Mouse (Mus musculus) forebrain, postnatal 0 days (tissue): ENCODE results near the gene Masp2. TPM values are rescaled to one million over a fixed set of nuclear protein-coding genes. Genes with fewer than 3 reads are reported as not detected.

ENCODE experiments used
- ATAC-seq: fragments of 200-750 bp; cut with Nextera tagmentation; 2 replicates; pipeline ENCODE4 v1.8.0; 2017; ENCODE audit warnings: mild to moderate bottlenecking, moderate library complexity
- DNase-seq: peaks from one replicate; pipeline ENCODE4 v3.0.0-alpha.2; 2015
- H3K27ac ChIP-seq: fragments of 300-500 bp; sonication (generic); 2 replicates; pipeline ENCODE4 v1.5.1; 2014; ENCODE audit warnings: low read depth, mild to moderate bottlenecking, antibody characterized with exemption, low read length, moderate library complexity, mixed read lengths
- H3K27me3 ChIP-seq: fragments of 300-500 bp; sonication (generic); 2 replicates; pipeline ENCODE4 v1.6.1; 2014; ENCODE audit warnings: mild to moderate bottlenecking, low read length, mixed read lengths; ENCODE audit not compliant: insufficient read depth
- H3K36me3 ChIP-seq: fragments of 300-500 bp; sonication (generic); 2 replicates; pipeline ENCODE4 v1.6.1; 2014; ENCODE audit warnings: mild to moderate bottlenecking, moderate library complexity; ENCODE audit not compliant: insufficient read depth
- H3K4me1 ChIP-seq: fragments of 300-500 bp; sonication (generic); 2 replicates; pipeline ENCODE4 v1.6.1; 2014; ENCODE audit warnings: antibody characterized with exemption; ENCODE audit not compliant: insufficient read depth
- H3K4me2 ChIP-seq: fragments of 300-500 bp; sonication (generic); 2 replicates; pipeline ENCODE4 v1.6.1; 2014; ENCODE audit warnings: low read depth, mild to moderate bottlenecking, moderate library complexity
- H3K4me3 ChIP-seq: fragments of 300-500 bp; sonication (generic); 2 replicates; pipeline ENCODE4 v1.5.1; 2014; ENCODE audit warnings: low read depth, low read length, mixed read lengths
- H3K9ac ChIP-seq: fragments of 300-500 bp; sonication (generic); 2 replicates; pipeline ENCODE4 v1.6.1; 2014; ENCODE audit warnings: mild to moderate bottlenecking
- H3K9me3 ChIP-seq: fragments of 300-500 bp; sonication (generic); 2 replicates; pipeline ENCODE4 v1.6.1; 2016; ENCODE audit warnings: low read length
- CTCF ChIP-seq: sonication (generic); IDR thresholded peaks from 2 replicates; pipeline ENCODE4 v1.5.1; 2016; ENCODE audit warnings: antibody characterized with exemption, control low read depth, low read depth
- WGBS: fragments of 180-500 bp; shearing (Covaris S2); extraction: QIAGEN DNeasy Blood & Tissue Kit; methylation state at CpG from one replicate; pipeline ENCODE4 v1.1.7; 2014; 5-methylcytosine and 5-hydroxymethylcytosine counted together
- polyA plus RNA-seq: library from polyadenylated mRNA; unstranded; fragments of >200 nt; fragmentation: Nextera tagmentation; extraction: Ambion mirVana; gene quantifications from 2 replicates; pipeline ENCODE4 v1.2.1, GENCODE M21; 2015
- total RNA-seq: library from RNA; depleted of rRNA; stranded (reverse); fragments of >200 nt; gene quantifications from 2 replicates; pipeline ENCODE4 v1.2.3, GENCODE M21; 2014

The Masp2 gene
- total and polyA plus RNA-seq, 2 experiments from 2014 or later: 0.24 TPM; not detected in 1

DNA sequence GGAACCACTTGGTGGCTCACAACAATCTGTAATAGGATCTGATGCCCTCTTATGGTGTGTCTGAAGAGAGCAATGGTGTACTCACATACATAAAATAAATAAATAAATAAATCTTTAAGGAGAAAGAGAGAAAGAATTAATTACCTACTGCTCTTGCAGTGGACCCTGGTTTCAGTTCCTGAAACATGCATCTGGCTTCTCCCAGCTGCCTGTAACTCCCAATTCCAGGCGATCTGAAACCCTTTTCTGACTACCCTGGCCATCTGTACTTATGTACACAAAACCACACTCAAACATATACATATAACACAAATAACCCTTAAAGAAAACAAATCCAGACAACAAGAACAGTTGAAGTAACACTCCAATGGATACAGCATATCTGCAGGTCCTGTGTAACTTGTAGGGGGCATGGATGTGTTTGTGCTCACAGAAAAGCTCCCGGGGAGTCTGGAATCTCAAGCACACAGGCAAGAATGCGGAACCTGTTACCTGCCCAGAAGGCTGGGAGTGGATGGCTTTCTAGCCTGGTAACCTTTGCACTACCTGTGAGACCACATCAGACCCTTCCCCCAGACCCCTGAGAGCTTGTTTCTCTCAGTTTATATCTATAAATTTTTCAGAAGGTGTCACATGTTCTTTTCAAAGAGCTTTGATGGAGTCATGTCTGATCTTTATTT, 29.8 kb downstream of the Masp2 start:
- DNase-seq (no peak), ATAC-seq (no peak)
- WGBS: 71% methylated on average over 3 of the region's 3 CpGs
- no peak for TF ChIP-seq CTCF
- no peaks in the 10 kb centered on the region for H3K36me3 ChIP-seq
- H3K27ac ChIP-seq: no peak overlapping the region
- no peaks in the 10 kb centered on the region for H3K27me3 ChIP-seq
- no peak overlapping the region for H3K4me3 ChIP-seq
- no peak overlapping the region for H3K9ac ChIP-seq
- no peak overlapping the region for H3K4me2 ChIP-seq
- no peaks in the 10 kb centered on the region for H3K9me3 ChIP-seq
- no peaks in the 10 kb centered on the region; the same call in 1 of the 2 replicates for H3K4me1 ChIP-seq

DNA sequence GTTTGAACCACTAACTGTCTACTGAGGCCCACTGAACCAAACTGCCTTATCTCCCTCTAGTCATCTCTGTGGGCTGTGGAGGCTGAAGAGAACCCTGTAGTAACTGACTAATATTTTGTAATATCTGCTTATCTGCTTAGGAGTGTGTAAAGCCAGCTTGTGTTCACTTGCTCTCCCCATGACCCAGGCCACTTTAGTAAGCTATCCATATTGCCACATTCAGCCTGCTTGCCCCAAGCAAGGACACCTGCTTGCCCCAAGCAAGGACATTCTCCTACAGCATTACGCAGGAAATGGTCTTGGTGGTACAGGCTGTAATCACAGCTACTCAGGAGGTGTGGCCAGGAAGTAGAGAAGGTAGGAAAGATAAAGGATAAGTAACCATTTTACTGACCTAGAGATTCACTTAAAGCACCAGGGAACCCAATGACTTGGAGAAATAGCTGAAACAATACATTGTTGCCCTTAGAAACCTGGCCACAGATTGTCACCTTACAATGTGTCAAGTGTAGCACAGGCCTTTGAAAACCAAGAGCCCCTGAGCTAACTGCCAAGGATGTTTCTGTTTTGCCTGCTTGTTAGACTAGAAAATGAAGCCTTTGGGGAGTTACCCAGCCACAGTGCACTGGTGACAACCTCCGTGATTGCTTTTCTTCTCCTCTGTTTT, 31.2 kb downstream of the Masp2 start:
- no peak for TF ChIP-seq CTCF
- Histone ChIP-seq H3K4me1 (no peaks in the 10 kb centered on the region), H3K4me3 (no peak overlapping the region), H3K27me3 (no peaks in the 10 kb centered on the region), H3K36me3 (no peaks in the 10 kb centered on the region), H3K4me2 (no peak overlapping the region), H3K9ac (no peak overlapping the region), H3K27ac (no peak overlapping the region), H3K9me3 (no peaks in the 10 kb centered on the region)
- 80% methylated on average over 2 of the region's 2 CpGs for WGBS
- DNase-seq (no peak), ATAC-seq (no peak)

DNA sequence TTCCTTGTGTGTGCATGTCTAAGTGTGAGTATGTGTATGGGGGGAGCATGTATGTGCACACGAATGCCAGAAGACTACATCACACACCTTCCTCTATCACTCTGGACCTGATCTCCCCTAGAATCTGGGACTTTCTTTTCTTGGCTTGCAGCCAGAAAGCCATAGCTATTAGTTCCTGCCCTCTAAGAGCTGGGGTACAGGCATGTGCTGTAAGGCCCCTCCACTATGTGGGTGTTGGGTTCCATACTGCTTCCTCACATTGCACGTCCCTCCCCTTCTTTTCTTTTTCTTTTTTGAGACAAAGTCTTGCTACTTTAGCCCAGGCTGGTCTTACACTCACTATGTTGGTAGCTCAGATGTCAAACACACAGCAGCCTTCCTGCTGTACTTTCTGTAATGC, 33.0 kb downstream of the Masp2 start:
- no peaks in the 10 kb centered on the region for H3K9me3 ChIP-seq
- no peak for TF ChIP-seq CTCF
- H3K9ac ChIP-seq: no peak overlapping the region
- no peak overlapping the region for H3K27ac ChIP-seq
- H3K27me3 ChIP-seq: no peaks in the 10 kb centered on the region
- no peaks in the 10 kb centered on the region for H3K4me1 ChIP-seq
- no peaks in the 10 kb centered on the region for H3K36me3 ChIP-seq
- DNase-seq (no peak), ATAC-seq (no peak)
- H3K4me2 ChIP-seq: no peak overlapping the region
- no peak overlapping the region for H3K4me3 ChIP-seq
- WGBS: 70% methylated on average over 2 of the region's 2 CpGs

DNA sequence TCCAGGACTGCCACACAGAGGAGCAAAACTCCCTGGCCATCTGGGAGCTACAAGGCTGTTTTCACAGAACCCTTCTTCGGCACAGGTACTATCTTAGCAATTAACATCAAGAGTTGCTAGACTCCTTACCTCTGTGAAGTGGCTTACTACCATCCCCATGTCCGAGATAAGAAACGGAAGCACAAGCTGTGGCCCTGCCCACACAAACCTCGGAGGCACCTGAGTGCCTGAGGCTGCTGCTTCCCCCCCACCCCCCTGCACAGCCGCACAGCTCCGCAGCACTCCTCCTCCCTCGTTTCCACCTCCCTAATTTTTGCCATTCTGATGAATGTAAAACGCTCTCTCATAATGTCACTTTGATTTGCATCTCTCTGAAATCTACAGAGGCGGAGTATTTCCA, 35.9 kb downstream of the Masp2 start:
- H3K27me3 ChIP-seq: no peaks in the 10 kb centered on the region
- H3K4me3 ChIP-seq: no peak overlapping the region
- no peak overlapping the region for H3K9ac ChIP-seq
- 52% methylated on average over 9 of the region's 9 CpGs for WGBS
- H3K36me3 ChIP-seq: no peaks in the 10 kb centered on the region
- TF ChIP-seq CTCF: no peak
- no peaks in the 10 kb centered on the region for H3K4me1 ChIP-seq
- ATAC-seq (no peak; the same call in 1 of the 2 replicates), DNase-seq (no peak)
- H3K27ac ChIP-seq: no peak overlapping the region
- H3K4me2 ChIP-seq: no peak overlapping the region
- no peaks in the 10 kb centered on the region for H3K9me3 ChIP-seq

- WGBS: 85% methylated on average over 2 of the region's 2 CpGs
- H3K9me3 ChIP-seq: no peaks in the 10 kb centered on the region
- ATAC-seq (no peak), DNase-seq (no peak)
- H3K27ac ChIP-seq: no peak overlapping the region
- no peak for TF ChIP-seq CTCF
- H3K4me2 ChIP-seq: no peak overlapping the region
- no peaks in the 10 kb centered on the region for H3K36me3 ChIP-seq
- H3K4me1 ChIP-seq: no peaks in the 10 kb centered on the region
- H3K27me3 ChIP-seq: no peaks in the 10 kb centered on the region
- H3K9ac ChIP-seq: no peak overlapping the region
- H3K4me3 ChIP-seq: no peak overlapping the region
Measured at GRCm38 (mm10) chr4:148639455-148639854, 37.1 kb downstream of the Masp2 start.

- H3K4me2 ChIP-seq: no peak overlapping the region
- no peak for TF ChIP-seq CTCF
- ATAC-seq: no peak
Measured at GRCm38 (mm10) chr4:148641121-148641520, 38.8 kb downstream of the Masp2 start.

More at GRCm38 (mm10) chr4:148641121-148641520, 38.8 kb downstream of the Masp2 start:
- WGBS: 73% methylated on average over 5 of the region's 5 CpGs
- no peaks in the 10 kb centered on the region for H3K36me3 ChIP-seq
- no peak for DNase-seq
- no peak overlapping the region for H3K4me3 ChIP-seq
- H3K27me3 ChIP-seq: no peaks in the 10 kb centered on the region
- H3K4me1 ChIP-seq: no peaks in the 10 kb centered on the region
- H3K9me3 ChIP-seq: no peaks in the 10 kb centered on the region
- no peak overlapping the region for H3K27ac ChIP-seq
- H3K9ac ChIP-seq: no peak overlapping the region
